Mouse (Mus musculus): ENCODE results near the gene Sox15. TPM values are rescaled to one million over a fixed set of nuclear protein-coding genes. Genes with fewer than 3 reads are reported as not detected.
"Not testable (repeated sequence)": the region's sequence is repeated elsewhere in the genome, so short reads cannot be mapped to it uniquely, and the experiment has no call there.

Gene Sox15
- polyA plus RNA-seq, 1 experiment from 2014 or later = not detected

DNA sequence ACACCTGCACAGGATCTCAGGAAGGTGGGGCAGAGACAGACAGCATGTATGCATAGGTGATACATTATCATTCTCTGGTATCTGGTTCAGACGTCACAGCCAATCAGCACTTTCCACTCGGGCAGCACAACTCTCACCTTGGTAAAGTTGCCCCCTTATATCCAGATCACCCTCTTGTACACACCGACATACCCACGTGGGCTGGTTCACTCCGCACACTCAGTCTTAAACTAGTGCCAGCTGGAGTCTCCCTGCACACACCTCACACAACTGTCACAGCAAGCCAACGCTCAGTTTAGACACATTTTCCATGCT, 39.9 kb downstream of the Sox15 start:
- no peaks in the 10 kb centered on the region for H3K27me3 ChIP-seq
- no peaks in the 10 kb centered on the region for H3K9me3 ChIP-seq
- H3K4me1 ChIP-seq = peaks cover 12% of the 10 kb centered on the region
- peak overlapping the region; percentile 48 for H3K4me3 ChIP-seq
- peak overlapping the region; percentile 81; the same call in 1 of the 2 replicates for H3K9ac ChIP-seq
- 21% methylated on average over 6 of the region's 6 CpGs for WGBS
- 0 out of 2 replicates have a peak, but pooled peaks have one; percentile 30 for ATAC-seq (ENCODE audit: insufficient number of reproducible peaks, insufficient read depth, low FRiP score, low TSS enrichment)
- H3K27ac ChIP-seq = peak overlapping the region; percentile 74; the same call in 1 of the 2 replicates
- H3K36me3 ChIP-seq = no peaks in the 10 kb centered on the region
- H3K4me2 ChIP-seq (replicated peaks) = peak overlapping the region; percentile 94

DNA sequence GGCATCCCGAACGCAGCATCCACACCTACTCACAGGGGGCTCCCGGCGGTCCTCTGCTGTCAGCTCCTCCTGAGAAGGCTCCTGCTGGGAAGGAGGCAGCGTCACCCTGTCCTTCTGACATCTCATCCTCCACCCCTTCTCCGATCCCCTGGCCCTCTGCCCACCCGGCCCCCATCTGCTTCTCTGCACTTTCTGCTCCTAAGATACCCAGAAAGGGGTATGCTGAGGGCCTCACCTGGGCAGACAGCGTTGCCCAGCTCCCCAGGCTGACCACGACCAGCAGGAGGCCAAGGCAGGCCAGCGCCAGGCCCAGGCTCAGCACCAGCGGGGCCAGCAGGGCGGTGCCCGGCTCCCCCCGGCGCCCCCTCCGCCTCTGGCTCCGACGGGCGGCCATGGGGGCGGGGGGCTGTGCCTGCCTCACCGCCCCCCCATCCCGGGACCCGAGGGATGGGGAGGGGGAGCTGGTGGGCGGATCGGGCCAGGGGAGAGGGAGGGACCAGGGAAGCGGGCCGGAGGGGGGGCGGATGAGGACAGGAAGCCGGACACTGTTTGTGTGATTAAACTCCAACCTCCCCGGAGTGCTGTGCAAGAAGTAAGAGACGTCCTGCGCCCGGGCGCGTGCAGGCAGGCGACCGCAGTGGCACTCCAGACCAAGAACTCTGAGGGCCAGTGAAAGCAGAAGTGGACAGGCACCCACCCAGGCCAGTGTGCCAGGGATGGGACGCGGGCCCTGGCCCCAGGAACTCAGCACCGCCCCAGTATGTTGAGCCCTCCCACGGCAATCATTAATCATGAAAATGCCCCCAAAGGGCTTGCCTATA, 40.5 kb downstream of the Sox15 start, which contains the start of the genes Tnfsf12 and Tnfsfm13:
TSS of gene Tnfsf12 (minus strand) at position 489 of the 821 bp plus-strand sequence.
TSS of gene Tnfsfm13 (minus strand) at position 738 of the 821 bp plus-strand sequence.
- ATAC-seq (ENCODE audit: insufficient number of reproducible peaks, insufficient read depth, low FRiP score, low TSS enrichment) = peak; percentile 38; the same call in 1 of the 2 replicates
- no peaks in the 10 kb centered on the region for H3K9me3 ChIP-seq
- peak within 1 kb of the TSS; percentile 81 for H3K9ac ChIP-seq
- peaks cover 12% of the 10 kb centered on the region for H3K4me1 ChIP-seq
- no peaks in the 10 kb centered on the region for H3K27me3 ChIP-seq
- WGBS = 2% methylated on average over 40 of the region's 41 CpGs
- peak within 1 kb of the TSS; percentile 94 for H3K4me2 ChIP-seq (replicated peaks)
- peak within 1 kb of the TSS; percentile 74; the same call in 1 of the 2 replicates for H3K27ac ChIP-seq
- peak within 1 kb of the TSS; percentile 48 for H3K4me3 ChIP-seq
- no peaks in the 10 kb centered on the region for H3K36me3 ChIP-seq

DNA sequence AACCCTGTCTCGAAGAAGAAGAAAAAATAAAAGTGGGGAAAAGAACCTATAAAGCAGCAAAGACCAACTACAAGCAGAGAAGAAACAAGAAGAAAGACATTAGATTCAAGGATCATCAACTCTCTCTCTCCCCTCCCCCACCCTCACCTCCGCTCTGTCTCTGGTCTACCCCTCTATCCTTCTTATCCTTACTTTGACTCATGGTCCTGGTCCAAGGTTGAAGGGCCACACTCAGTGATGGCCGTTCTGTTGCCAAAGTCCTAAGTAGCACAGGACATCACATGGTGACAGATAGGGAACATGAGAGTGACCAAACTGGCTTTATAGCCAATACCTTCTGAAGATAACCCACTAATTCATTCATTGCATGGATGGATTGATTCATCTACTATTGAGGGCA, 42.3 kb downstream of the Sox15 start:
- Histone ChIP-seq H3K9me3 (no peaks in the 10 kb centered on the region), H3K27ac (no peak overlapping the region), H3K4me2 (replicated peaks) (no peak overlapping the region), H3K4me1 (peaks cover 12% of the 10 kb centered on the region), H3K9ac (no peak overlapping the region), H3K36me3 (no peaks in the 10 kb centered on the region), H3K4me3 (no peak overlapping the region), H3K27me3 (no peaks in the 10 kb centered on the region)
- WGBS = 91% methylated on average over 3 of the region's 3 CpGs
- no peak for ATAC-seq (ENCODE audit: insufficient number of reproducible peaks, insufficient read depth, low FRiP score, low TSS enrichment)

GRCm38 (mm10) chr11:69698574-69698973, 43.5 kb downstream of the Sox15 start:
- H3K4me3 ChIP-seq = no peak overlapping the region
- H3K4me1 ChIP-seq = peaks cover 12% of the 10 kb centered on the region
- H3K9ac ChIP-seq = no peak overlapping the region
- WGBS = 66% methylated on average over 5 of the region's 5 CpGs
- ATAC-seq (ENCODE audit: insufficient number of reproducible peaks, insufficient read depth, low FRiP score, low TSS enrichment) = no peak
- H3K36me3 ChIP-seq = no peaks in the 10 kb centered on the region
- H3K9me3 ChIP-seq = no peaks in the 10 kb centered on the region
- no peak overlapping the region for H3K27ac ChIP-seq
- H3K4me2 ChIP-seq (replicated peaks) = no peak overlapping the region
- no peaks in the 10 kb centered on the region for H3K27me3 ChIP-seq

- Histone ChIP-seq H3K9me3 (no peaks in the 10 kb centered on the region), H3K4me2 (replicated peaks) (no peak overlapping the region), H3K9ac (no peak overlapping the region), H3K4me3 (no peak overlapping the region), H3K27ac (no peak overlapping the region), H3K36me3 (no peaks in the 10 kb centered on the region), H3K27me3 (no peaks in the 10 kb centered on the region), H3K4me1 (peaks cover 12% of the 10 kb centered on the region)
- ATAC-seq (ENCODE audit: insufficient number of reproducible peaks, insufficient read depth, low FRiP score, low TSS enrichment) = no peak
- 71% methylated on average over 1 of the region's 1 CpGs for WGBS
Measured at GRCm38 (mm10) chr11:69699595-69699994, 44.5 kb downstream of the Sox15 start.

DNA sequence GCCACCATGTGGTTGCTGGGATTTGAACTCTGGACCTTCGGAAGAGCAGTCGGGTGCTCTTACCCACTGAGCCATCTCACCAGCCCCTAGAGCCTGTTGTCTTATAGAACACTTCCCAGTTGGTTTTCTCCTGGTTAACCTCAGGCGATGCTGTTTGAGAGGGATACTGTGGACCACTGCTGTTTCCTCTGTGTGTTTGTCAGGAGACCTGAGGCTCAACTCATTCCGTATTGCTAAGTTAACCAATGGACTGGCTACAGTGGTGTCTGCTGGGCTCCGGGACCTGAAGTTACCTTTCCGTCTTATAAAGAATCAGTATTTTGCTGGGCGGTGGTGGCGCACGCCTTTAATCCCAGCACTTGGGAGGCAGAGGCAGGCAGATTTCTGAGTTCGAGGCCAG, 47.8 kb downstream of the Sox15 start:
- H3K27me3 ChIP-seq; H3K4me1 ChIP-seq; H3K4me3 ChIP-seq; ATAC-seq (ENCODE audit: insufficient number of reproducible peaks, insufficient read depth, low FRiP score, low TSS enrichment); H3K4me2 ChIP-seq (replicated peaks); H3K36me3 ChIP-seq; H3K9me3 ChIP-seq; H3K27ac ChIP-seq; H3K9ac ChIP-seq: not testable (repeated sequence)
- WGBS = 95% methylated on average over 10 of the region's 10 CpGs

GRCm38 (mm10) chr11:69703381-69703780, 48.3 kb downstream of the Sox15 start:
- not testable (repeated sequence) for H3K36me3 ChIP-seq; ATAC-seq (ENCODE audit: insufficient number of reproducible peaks, insufficient read depth, low FRiP score, low TSS enrichment); H3K4me1 ChIP-seq; H3K27ac ChIP-seq; H3K9me3 ChIP-seq; H3K4me2 ChIP-seq (replicated peaks); H3K27me3 ChIP-seq; H3K4me3 ChIP-seq; H3K9ac ChIP-seq
- WGBS = 59% methylated on average over 3 of the region's 3 CpGs

- no peaks in the 10 kb centered on the region for H3K36me3 ChIP-seq
- WGBS = 60% methylated on average over 8 of the region's 8 CpGs
- H3K27me3 ChIP-seq = no peaks in the 10 kb centered on the region
- no peak overlapping the region for H3K27ac ChIP-seq
- no peak overlapping the region for H3K4me2 ChIP-seq (replicated peaks)
- 0 out of 2 replicates have a peak overlapping the region, but pooled peaks have one; percentile 7 for H3K9ac ChIP-seq
- ATAC-seq (ENCODE audit: insufficient number of reproducible peaks, insufficient read depth, low FRiP score, low TSS enrichment) = no peak
- H3K9me3 ChIP-seq = no peaks in the 10 kb centered on the region
- H3K4me3 ChIP-seq = no peak overlapping the region
- H3K4me1 ChIP-seq = peaks cover 4% of the 10 kb centered on the region
Measured at GRCm38 (mm10) chr11:69703814-69704612, 48.9 kb downstream of the Sox15 start.

GRCm38 (mm10) chr11:69704613-69705010, 49.5 kb downstream of the Sox15 start:
- no peak overlapping the region for H3K27ac ChIP-seq
- H3K27me3 ChIP-seq = no peaks in the 10 kb centered on the region
- no peak overlapping the region for H3K4me2 ChIP-seq (replicated peaks)
- H3K4me1 ChIP-seq = peaks cover 10% of the 10 kb centered on the region
- 38% methylated on average over 2 of the region's 2 CpGs for WGBS
- H3K4me3 ChIP-seq = no peak overlapping the region
- ATAC-seq (ENCODE audit: insufficient number of reproducible peaks, insufficient read depth, low FRiP score, low TSS enrichment) = no peak
- no peaks in the 10 kb centered on the region for H3K36me3 ChIP-seq
- H3K9ac ChIP-seq = 0 out of 2 replicates have a peak overlapping the region, but pooled peaks have one; percentile 7
- H3K9me3 ChIP-seq = no peaks in the 10 kb centered on the region
